In the genomic region with DNA sequence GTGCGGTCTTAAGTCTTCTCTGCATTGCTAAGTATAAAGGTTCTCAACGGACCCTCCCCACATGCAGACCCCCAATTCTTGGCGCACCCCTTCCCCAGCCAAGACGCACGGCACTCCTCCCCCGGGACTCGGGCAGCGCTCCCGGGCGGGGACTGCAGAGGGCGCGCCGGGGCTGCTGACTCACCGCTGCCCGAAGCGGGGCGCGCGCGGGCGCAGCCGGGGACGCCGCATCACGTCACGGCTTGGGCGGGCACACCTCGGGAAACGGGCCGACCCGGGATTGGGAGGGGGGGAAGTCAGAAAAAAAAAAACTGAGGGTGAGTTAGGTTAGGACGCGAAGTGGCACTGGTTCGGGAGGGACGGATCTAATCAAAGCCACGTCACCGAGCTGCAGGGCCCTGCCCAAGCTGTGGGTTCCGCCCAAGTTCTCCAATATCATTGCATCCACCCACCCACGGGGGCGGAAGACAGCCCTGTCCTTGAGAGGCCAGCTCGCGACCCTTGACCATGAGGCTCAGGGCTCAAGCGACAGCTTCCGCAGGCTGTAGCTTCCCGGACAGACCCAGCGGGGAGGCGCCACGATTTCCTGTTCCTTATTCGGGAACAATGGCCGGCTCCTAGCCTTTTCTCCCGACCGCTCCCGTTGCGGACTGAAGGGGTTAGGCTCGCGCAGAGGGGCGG, we compare ENCODE assay signal across 8 mouse cellular contexts. TPM values are rescaled to one million over a fixed set of nuclear protein-coding genes. Genes with fewer than 3 reads are reported as not detected.
DNase-seq lines count a peak whose midpoint lies in the region; ATAC-seq lines count a peak whose summit lies in the region.

No protein-coding gene starts in this region.

- under 1% methylated on average over 51 of the region's 57 CpGs for WGBS in hindbrain, embryonic 16.5 days

- H3K4me1 ChIP-seq in hindbrain, embryonic 16.5 days (ENCODE audit: control insufficient read depth, insufficient read depth, low read depth, low read length), result peaks cover 31% of the 10 kb centered on the region

- peak overlapping the region; percentile 77 for H3K4me2 ChIP-seq in hindbrain, embryonic 16.5 days (ENCODE audit: low read length)

- peaks cover 18% of the 10 kb centered on the region for H3K36me3 ChIP-seq in hindbrain, embryonic 16.5 days (ENCODE audit: control insufficient read depth, insufficient read depth, low read length)

- peak; percentile 84 to 96 for DNase-seq in cerebellum, postnatal 4 days (ENCODE audit: low spot score in 2 of 2)
- DNase-seq in gastrocnemius, adult 18-20 months (ENCODE audit: low spot score), result peak; percentile 93
- DNase-seq in left cerebral cortex, postnatal 10 days (ENCODE audit: extremely low spot score in 1 of 2, low spot score in 2 of 2), result peak; percentile 92 to 97
- peak; percentile 94 for DNase-seq in right cerebral cortex, postnatal 25 days
- DNase-seq in urinary bladder, postnatal 36 days (ENCODE audit: low spot score in 2 of 2), result peak; percentile 92 to 94

- no peaks in the 10 kb centered on the region for H3K27me3 ChIP-seq in hindbrain, embryonic 16.5 days (replicated peaks; ENCODE audit: control insufficient read depth, insufficient read depth, low read length)

- peak overlapping the region; percentile 95 for H3K9ac ChIP-seq in hindbrain, embryonic 16.5 days (ENCODE audit: low read depth, low read length)

- peak overlapping the region; percentile 81 for H3K4me3 ChIP-seq in hindbrain, embryonic 16.5 days (ENCODE audit: low read length)

- H3K9me3 ChIP-seq in hindbrain, embryonic 16.5 days (ENCODE audit: control insufficient read depth, low read length), result no peaks in the 10 kb centered on the region

- H3K27ac ChIP-seq in hindbrain, embryonic 16.5 days (ENCODE audit: low read depth, low read length), result peak overlapping the region; percentile 99

- intact Hi-C loops in left cerebral cortex, postnatal 10 days (cut with DNase I), result loop anchor here (2.0 kb wide), 1 partner anchor 16 kb away; a partner anchor contains a TSS

- peak; percentile 42 for ATAC-seq in activated CD4-positive, CD25-positive, alpha-beta regulatory T cell, adult 4 months
- ATAC-seq in hindbrain, embryonic 16.5 days, result peak; percentile 40
- peak; percentile 38 for ATAC-seq in megakaryocyte progenitor cell, adult 5-6 weeks (replicated peaks; ENCODE audit: poor library complexity)

RNA-seq across cellular contexts. Expression of a gene that starts 0.7 kb away (rescaled TPM):
- 1 to 10 TPM; 7.3 to 9.2 TPM for polyA plus RNA-seq in activated CD4-positive, CD25-positive, alpha-beta regulatory T cell, adult 4 months (2017; shearing (Covaris generic))
- total RNA-seq in gastrocnemius, adult 18-20 months (2021), result 10 to 100 TPM; 40.6 to 47.9 TPM
- 16.0 and 16.1 TPM in 2 replicates for polyA plus RNA-seq in hindbrain, embryonic 16.5 days (2015; fragmentation: Nextera tagmentation; extraction: Ambion mirVana)
- 100 to 1,000 TPM in 1 of 2 experiments, 10 to 100 TPM in 1; 92.6 to 103 TPM for total RNA-seq in left cerebral cortex, postnatal 10 days (2021)
- 21.4 and 22.2 TPM in 2 replicates for total RNA-seq in megakaryocyte progenitor cell, adult 5-6 weeks (2015)
- total RNA-seq in megakaryocyte progenitor cell, adult 5-6 weeks (2017), result 12.7 and 17.9 TPM in 2 replicates

RNA-seq across cellular contexts. Expression of a gene that starts 8.1 kb away (rescaled TPM):
- under 1 TPM; 0.74 to 0.96 TPM for polyA plus RNA-seq in activated CD4-positive, CD25-positive, alpha-beta regulatory T cell, adult 4 months (2017; shearing (Covaris generic))
- 1 to 10 TPM; 1.6 to 1.9 TPM for total RNA-seq in gastrocnemius, adult 18-20 months (2021)
- polyA plus RNA-seq in hindbrain, embryonic 16.5 days (2015; fragmentation: Nextera tagmentation; extraction: Ambion mirVana), result 98.8 and 130 TPM in 2 replicates
- total RNA-seq in left cerebral cortex, postnatal 10 days (2021), result 100 to 1,000 TPM; 394 to 415 TPM
- total RNA-seq in megakaryocyte progenitor cell, adult 5-6 weeks (2015), result 3.8 and 4.8 TPM in 2 replicates
- total RNA-seq in megakaryocyte progenitor cell, adult 5-6 weeks (2017), result 2.0 and 2.2 TPM in 2 replicates

RNA-seq across cellular contexts. Expression of a gene that starts 10.3 kb away (rescaled TPM):
- 100 to 1,000 TPM; 338 to 428 TPM for polyA plus RNA-seq in activated CD4-positive, CD25-positive, alpha-beta regulatory T cell, adult 4 months (2017; shearing (Covaris generic))
- 100 to 1,000 TPM; 573 to 611 TPM for total RNA-seq in gastrocnemius, adult 18-20 months (2021)
- polyA plus RNA-seq in hindbrain, embryonic 16.5 days (2015; fragmentation: Nextera tagmentation; extraction: Ambion mirVana), result 554 and 581 TPM in 2 replicates
- 100 to 1,000 TPM; 342 to 379 TPM for total RNA-seq in left cerebral cortex, postnatal 10 days (2021)
- 187 and 199 TPM in 2 replicates for total RNA-seq in megakaryocyte progenitor cell, adult 5-6 weeks (2015)
- 37.6 and 39.3 TPM in 2 replicates for total RNA-seq in megakaryocyte progenitor cell, adult 5-6 weeks (2017)

RNA-seq across cellular contexts. Expression of a gene that starts 17.0 kb away (rescaled TPM):
- polyA plus RNA-seq in activated CD4-positive, CD25-positive, alpha-beta regulatory T cell, adult 4 months (2017; shearing (Covaris generic)), result 100 to 1,000 TPM; 132 to 177 TPM
- 10 to 100 TPM; 28.9 to 37.5 TPM for total RNA-seq in gastrocnemius, adult 18-20 months (2021)
- polyA plus RNA-seq in hindbrain, embryonic 16.5 days (2015; fragmentation: Nextera tagmentation; extraction: Ambion mirVana), result 288 and 311 TPM in 2 replicates
- total RNA-seq in left cerebral cortex, postnatal 10 days (2021), result 100 to 1,000 TPM; 138 to 151 TPM
- total RNA-seq in megakaryocyte progenitor cell, adult 5-6 weeks (2015), result 16.1 and 18.4 TPM in 2 replicates
- 35.4 and 60.4 TPM in 2 replicates for total RNA-seq in megakaryocyte progenitor cell, adult 5-6 weeks (2017)

RNA-seq across cellular contexts. Expression of a gene that starts 24.0 kb away (rescaled TPM):
- 10 to 100 TPM; 18.0 to 22.7 TPM for polyA plus RNA-seq in activated CD4-positive, CD25-positive, alpha-beta regulatory T cell, adult 4 months (2017; shearing (Covaris generic))
- total RNA-seq in gastrocnemius, adult 18-20 months (2021), result 1 to 10 TPM; 5.4 to 6.5 TPM
- polyA plus RNA-seq in hindbrain, embryonic 16.5 days (2015; fragmentation: Nextera tagmentation; extraction: Ambion mirVana), result 9.4 and 10.1 TPM in 2 replicates
- 1 to 10 TPM; 4.5 TPM for total RNA-seq in left cerebral cortex, postnatal 10 days (2021)
- total RNA-seq in megakaryocyte progenitor cell, adult 5-6 weeks (2015), result 17.2 and 18.2 TPM in 2 replicates
- total RNA-seq in megakaryocyte progenitor cell, adult 5-6 weeks (2017), result 13.4 and 13.5 TPM in 2 replicates

Comparison
In these comparisons a context has a peak if more than half of its experiments do, and no peak if none do; other contexts are left out.
1. Peak in every context shown above with its lines: DNase-seq, ATAC-seq, H3K4me3 ChIP-seq and H3K27ac ChIP-seq.
2. RNA of a gene that starts 8.1 kb away (total RNA-seq): 394 to 415 TPM in left cerebral cortex, postnatal 10 days; 2.0 to 4.8 TPM in megakaryocyte progenitor cell, adult 5-6 weeks and 1.6 to 1.9 TPM in gastrocnemius, adult 18-20 months; every median in the first group is over 10 times any median in the second.